Mouse (Mus musculus) ovary, postnatal 14 days (tissue): Measurements from ENCODE around the gene Shroom3.

ENCODE experiments used
- DNase-seq: peaks from one replicate; pipeline ENCODE4 v3.0.0; 2022; ENCODE audit warnings: low spot score

Shroom3 gene

GRCm38 (mm10) chr5:93005815-93006341, 322.6 kb downstream of the Shroom3 start:
- DNase-seq = no peak

- DNase-seq = no peak
Observed at GRCm38 (mm10) chr5:93008256-93008655, 325.0 kb downstream of the Shroom3 start.
